Mouse (Mus musculus) urinary bladder, postnatal 10 days (tissue): ENCODE measurements around the gene Bbs9.
"Not testable (repeated sequence)": the region's sequence is repeated elsewhere in the genome, so short reads cannot be mapped to it uniquely, and the experiment has no call there.

ENCODE experiments used
- DNase-seq: peaks from one replicate; pipeline ENCODE4 v3.0.0; 2022; ENCODE audit warnings: low spot score

The Bbs9 gene

GRCm38 (mm10) chr9:22475424-22475868 is at the start of gene Bbs9:
Gene Bbs9 (plus strand): TSS chr9:22475715.
- DNase-seq = peak; percentile 61

- DNase-seq = no peak
Measured at GRCm38 (mm10) chr9:22428028-22428665, 47.4 kb upstream of the Bbs9 start.

DNA sequence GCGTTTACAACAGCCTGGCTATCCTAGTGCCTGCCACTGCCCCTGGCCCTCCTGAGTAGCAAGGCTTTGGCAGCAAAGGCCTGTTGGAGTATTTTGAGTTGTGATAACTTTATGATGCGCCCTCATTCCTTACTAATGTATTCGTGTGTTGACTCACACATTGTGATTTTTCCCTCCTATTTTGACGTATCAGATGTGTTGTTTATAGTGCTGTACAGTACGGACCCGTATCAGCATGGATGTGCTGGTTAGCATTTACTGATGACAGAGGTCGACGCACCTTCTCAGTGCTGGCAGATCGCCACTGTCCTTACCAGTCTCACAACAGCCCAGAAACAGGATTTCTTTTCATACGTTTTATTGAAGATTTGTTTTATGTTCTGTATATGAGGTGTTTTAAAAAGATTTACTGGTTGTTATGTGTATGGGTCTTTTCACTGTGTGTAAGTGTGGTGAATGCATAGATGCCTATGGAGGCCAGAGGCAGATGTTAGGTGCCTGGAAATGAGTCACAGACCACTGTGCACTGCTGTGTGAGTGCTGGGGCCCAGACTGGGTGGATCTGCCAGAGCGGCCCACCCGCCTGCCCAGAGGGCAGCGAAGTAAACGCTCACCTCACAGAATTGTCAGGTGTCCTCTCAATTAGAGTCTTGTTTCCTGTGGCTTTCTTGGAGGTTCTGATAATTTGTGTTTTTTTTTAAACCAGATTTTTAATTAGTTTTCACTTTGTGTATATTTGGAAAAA is 46.7 kb upstream of the Bbs9 start:
- no peak for DNase-seq

GRCm38 (mm10) chr9:22429533-22430241 is 45.8 kb upstream of the Bbs9 start:
- no peak for DNase-seq

GRCm38 (mm10) chr9:22430315-22430840 is 45.1 kb upstream of the Bbs9 start:
- no peak for DNase-seq

- no peak for DNase-seq
Measured at GRCm38 (mm10) chr9:22433221-22433620, 42.3 kb upstream of the Bbs9 start.

GRCm38 (mm10) chr9:22434101-22434500 is 41.4 kb upstream of the Bbs9 start:
- no peak for DNase-seq

- DNase-seq = no peak
Measured at GRCm38 (mm10) chr9:22438826-22439225, 36.7 kb upstream of the Bbs9 start.

- no peak for DNase-seq
Measured at GRCm38 (mm10) chr9:22443157-22443556, 32.4 kb upstream of the Bbs9 start.

DNA sequence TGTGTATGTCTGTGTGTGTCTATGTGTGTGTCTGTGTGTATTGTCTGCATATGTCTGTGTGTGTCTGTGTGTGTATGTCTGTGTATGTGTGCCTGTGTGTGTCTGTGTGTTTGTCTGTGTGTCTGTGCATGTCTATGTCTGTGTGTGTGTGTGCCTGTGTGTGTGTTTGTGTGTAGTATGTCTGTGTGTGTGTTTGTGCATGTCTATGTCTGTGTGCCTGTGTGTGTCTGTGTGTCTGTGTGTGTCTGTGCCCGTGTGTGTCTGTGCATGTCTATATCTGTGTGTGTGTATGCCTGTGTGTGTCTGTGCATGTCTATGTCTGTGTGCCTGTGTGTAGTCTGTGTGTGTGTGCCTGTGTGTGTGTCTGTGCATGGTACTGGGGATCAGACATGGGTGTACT is 30.4 kb upstream of the Bbs9 start:
- no peak for DNase-seq

- no peak for DNase-seq
Measured at GRCm38 (mm10) chr9:22447213-22447612, 28.3 kb upstream of the Bbs9 start.

DNA sequence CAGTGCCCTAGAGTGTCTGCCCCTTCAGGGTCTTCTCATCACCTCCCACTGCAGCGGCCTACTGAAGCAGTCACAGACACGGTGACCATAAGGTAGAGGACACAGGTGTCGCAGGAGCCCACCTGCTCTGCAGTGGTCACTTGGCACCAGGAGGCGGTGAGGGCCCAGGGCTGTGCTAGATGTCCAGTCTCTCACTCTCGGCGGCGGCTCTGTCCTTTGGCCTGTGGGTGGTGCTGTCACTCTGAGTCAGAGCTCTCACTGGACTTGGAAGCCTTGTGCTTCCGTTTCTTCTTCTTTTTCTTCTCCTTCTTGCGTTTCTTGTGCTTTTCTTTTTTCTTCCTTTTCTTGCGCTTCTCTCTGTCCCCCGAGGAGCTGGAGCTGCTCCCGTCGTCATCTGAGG is 27.1 kb upstream of the Bbs9 start:
- no peak for DNase-seq

DNA sequence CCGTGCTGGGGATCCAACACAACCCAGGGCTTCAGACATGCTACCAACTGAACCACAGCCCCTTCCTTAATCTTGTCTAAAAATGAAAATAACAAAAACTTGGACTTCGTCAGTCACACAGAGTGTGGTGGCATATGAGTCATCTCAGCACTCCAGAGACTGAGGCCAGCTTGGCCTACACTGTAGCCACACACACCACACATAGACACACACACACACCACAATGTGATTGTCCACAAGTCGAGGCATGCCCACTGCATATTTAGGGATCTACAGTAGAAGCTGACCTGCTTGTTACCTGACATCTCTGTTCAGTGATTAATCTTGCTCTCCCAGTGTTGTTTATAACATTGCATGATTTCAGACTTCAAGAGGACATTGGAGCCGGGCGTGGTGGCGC is 26.3 kb upstream of the Bbs9 start:
- no peak for DNase-seq

GRCm38 (mm10) chr9:22452697-22453096 is 22.8 kb upstream of the Bbs9 start:
- no peak for DNase-seq

DNA sequence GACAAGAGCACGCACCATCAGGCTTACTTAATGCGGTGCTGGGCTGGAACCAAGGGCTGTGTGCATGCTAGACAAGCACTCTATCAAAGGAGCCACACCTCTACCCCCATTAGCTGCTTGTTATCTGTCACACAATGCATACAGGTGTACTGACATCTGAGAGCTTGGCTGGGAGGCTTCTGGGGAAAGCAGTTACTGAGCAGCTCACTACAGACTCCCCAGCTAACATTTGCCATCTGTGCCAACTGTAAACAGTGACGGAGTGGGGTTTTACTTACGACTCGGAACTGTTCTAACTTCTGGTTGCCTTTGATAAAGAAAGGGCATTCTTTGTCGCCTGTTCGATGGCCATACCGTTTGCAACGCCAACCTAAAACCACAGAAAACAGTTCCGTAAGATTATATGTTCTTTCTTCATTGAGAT is 22.0 kb upstream of the Bbs9 start:
- no peak for DNase-seq

- not testable (repeated sequence) for DNase-seq
Measured at GRCm38 (mm10) chr9:22453990-22454389, 21.5 kb upstream of the Bbs9 start, which contains the start of gene Gm17545. Gene Gm17545 (plus strand): TSS chr9:22454290.

DNA sequence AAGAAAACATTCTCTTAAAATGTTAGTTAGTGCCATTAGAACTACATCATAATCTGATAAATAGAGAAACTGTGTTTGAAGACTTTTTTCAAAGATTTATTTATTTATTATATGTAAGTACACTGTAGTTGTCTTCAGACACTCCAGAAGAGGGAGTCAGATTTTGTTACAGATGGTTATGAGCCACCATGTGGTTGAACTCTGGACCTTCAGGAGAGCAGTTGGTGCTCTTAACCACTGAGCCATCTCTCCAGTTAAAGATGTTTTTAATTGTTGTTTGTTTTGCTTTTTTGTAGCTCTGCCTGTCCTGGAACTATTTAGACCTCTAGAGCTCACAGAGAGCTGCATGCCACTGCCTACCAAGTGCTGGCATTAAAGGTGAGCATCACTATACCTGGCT is 20.5 kb upstream of the Bbs9 start:
- no peak for DNase-seq

- no peak for DNase-seq
Measured at GRCm38 (mm10) chr9:22457142-22457835, 18.2 kb upstream of the Bbs9 start.

- DNase-seq = no peak
Measured at GRCm38 (mm10) chr9:22461946-22462345, 13.6 kb upstream of the Bbs9 start.

DNA sequence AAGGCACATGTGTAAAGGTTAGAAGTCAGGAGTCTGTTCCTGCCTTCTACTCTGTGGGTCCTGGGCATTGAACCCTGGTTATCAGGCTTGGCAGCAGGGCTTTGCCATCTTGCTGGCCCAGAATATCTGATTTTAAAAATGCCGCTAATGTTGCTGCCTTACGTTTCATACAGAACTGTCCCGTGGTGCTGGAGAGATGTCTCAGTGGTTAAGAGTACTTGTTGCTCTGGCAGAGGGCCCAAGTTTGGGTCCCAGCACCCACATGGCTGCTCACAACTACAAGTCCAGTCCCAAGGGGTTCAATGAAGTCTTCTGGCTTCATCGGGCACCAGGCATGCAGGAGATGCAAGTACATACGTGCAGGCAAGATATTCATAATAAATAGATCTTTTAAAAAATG is 9.3 kb upstream of the Bbs9 start:
- no peak for DNase-seq

- DNase-seq = no peak
Measured at GRCm38 (mm10) chr9:22467371-22468169, 7.9 kb upstream of the Bbs9 start.
